Mouse (Mus musculus): ENCODE results near the gene Ltbp4.

DNA sequence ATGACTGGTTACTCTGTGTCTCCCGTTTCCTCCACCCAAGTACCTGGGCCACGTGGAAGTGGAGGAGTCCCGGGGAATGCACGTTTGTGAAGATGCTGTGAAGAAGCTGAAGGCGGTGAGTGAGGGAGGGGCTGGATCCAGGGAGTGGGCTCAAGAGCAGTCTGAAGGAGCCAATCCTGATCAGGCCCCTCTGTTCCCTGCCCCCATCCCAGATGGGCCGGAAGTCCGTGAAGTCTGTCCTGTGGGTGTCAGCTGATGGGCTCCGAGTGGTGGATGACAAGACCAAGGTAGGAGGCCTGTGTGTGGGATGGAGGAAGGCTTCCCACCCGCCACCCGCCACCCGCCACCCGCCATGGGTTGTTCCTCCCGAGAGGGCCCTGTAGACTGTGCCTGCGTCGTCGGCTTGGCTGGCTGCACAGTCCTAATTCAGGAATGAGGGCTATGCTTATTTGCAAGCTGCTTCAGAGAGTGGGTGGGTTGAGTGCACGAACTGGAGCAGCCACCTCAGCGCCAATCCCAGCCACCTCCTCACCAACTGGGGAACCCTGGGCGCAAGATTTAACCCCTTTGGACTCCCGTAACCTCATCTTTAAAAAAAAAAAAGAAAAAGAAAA, 70.9 kb downstream of the Ltbp4 start:
- no peak for TF ChIP-seq CTCF (IDR thresholded peaks at IDR 0.05; ENCODE audit: borderline replicate concordance, extremely low read depth, insufficient read depth, insufficient read length)
- no peak for TF ChIP-seq POLR2A (IDR thresholded peaks at IDR 0.05; ENCODE audit: borderline replicate concordance, extremely low read depth, insufficient read depth, insufficient read length, poor library complexity, severe bottlenecking)

Data from brain, embryonic 14.5 days (tissue).